Mouse (Mus musculus) kidney, adult 2 months (tissue): ENCODE measurements around the gene Zic1.

Source experiments
- CTCF ChIP-seq: fragments of 200-500 bp; conservative IDR thresholded peaks from 2 replicates; pipeline ENCODE4 v1.5.1; 2011; ENCODE audit warnings: low read depth, mild to moderate bottlenecking, control low read depth, low read length, moderate library complexity, mixed read lengths; ENCODE audit not compliant: insufficient read depth, insufficient read length
- POLR2A ChIP-seq: fragments of 200-500 bp; IDR thresholded peaks from one replicate; pipeline ENCODE4 v1.6.1; 2011; ENCODE audit warnings: low read depth, low read length, control low read depth

- TF ChIP-seq CTCF (no peak), POLR2A (no peak)
These were observed 22.1 kb upstream of the Zic1 start for GRCm38 (mm10) chr9:91387740-91388080.
